Mouse (Mus musculus) cerebellum, adult 9-10 months (tissue): ENCODE results near the gene Mthfd2l.

Source experiments
- DNase-seq: peaks from one replicate; pipeline ENCODE4 v3.0.0; 2022

The Mthfd2l gene

DNA sequence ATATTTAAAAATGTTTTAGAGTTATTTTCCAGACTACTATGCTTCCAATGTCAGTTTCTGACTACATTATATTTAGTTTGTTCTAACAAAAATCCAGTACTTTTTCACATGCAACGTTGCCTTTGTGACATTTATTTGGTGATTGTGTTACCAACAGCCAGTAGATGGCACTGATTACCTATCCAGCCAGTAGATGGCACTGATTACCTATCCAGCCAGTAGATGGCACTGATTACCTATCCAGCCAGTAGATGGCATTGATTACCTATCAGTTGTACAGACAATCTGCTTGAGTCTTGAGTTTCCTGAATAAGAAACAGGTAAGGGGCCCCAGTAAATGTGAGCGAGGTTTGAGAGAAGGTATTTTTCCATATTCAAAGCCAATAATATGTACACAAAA, 20.6 kb downstream of the Mthfd2l start:
- peak; percentile 78 for DNase-seq

GRCm38 (mm10) chr5:90952731-90953481, 22.0 kb downstream of the Mthfd2l start:
- DNase-seq, result no peak

DNA sequence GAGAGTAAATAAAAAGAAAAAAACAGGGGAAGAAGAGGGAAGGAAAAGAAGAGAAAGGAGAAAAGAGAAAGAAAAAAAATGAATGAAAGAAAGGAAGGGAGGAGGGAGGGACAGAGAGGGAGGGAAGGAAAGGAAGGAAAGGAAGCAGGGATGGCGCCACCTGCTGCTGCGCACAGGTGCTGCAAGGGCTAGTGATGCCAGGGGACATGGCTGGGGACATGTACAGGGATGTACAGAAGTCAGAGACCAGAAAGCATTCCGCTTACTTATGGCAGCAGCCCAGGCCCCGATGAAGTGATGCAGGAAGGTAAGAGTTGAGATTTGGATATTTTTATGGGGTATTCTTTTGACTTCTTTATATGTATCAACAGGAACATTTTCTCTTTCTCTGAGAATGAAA, 33.4 kb downstream of the Mthfd2l start:
- DNase-seq, result no peak

- DNase-seq, result no peak
Measured at GRCm38 (mm10) chr5:90964764-90965163, 33.8 kb downstream of the Mthfd2l start.

GRCm38 (mm10) chr5:90965386-90965785, 34.5 kb downstream of the Mthfd2l start:
- no peak for DNase-seq

- peak; percentile 53 for DNase-seq
Measured at GRCm38 (mm10) chr5:90977244-90977643, 46.3 kb downstream of the Mthfd2l start.

DNA sequence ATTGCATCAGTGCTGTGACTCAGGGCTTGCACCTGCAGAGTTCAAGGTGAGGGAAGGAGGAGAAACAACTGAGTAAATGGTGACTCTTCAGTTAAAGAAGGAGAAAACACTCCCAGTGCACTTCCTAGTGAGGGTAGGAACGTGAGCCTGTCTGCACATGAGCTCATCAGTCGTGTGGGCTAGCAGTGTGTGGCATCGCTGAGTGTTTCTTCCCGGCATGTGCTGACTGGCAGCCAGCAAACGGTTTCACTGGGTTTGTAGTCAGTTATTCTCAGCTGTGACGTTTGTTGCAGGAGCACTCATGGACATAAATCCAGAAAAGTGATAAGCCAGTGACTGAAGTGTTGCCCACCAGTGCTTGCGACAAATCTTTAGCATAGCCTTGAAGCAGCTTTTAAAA, 49.4 kb downstream of the Mthfd2l start:
- no peak for DNase-seq

- DNase-seq, result no peak
Measured at GRCm38 (mm10) chr5:90987605-90988004, 56.7 kb downstream of the Mthfd2l start.

DNA sequence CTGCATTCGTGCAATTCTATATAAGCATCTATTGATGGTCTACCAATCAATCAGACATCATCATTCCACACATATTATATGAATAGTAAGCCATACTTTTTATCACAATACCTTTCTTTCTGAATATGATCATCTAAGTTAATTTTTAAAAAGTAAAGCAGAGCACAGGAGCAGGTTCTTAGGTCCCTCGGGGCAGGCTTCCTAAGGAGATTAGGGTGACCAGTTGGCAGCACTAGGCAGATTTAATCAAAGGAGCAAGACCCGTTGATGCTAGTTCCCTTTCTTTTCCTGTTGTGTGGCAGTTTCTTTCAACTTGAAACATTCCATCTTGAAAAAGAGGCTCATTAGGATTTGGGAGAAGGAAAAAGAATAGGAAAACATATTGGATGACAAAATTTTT, 57.2 kb downstream of the Mthfd2l start:
- DNase-seq, result no peak

DNA sequence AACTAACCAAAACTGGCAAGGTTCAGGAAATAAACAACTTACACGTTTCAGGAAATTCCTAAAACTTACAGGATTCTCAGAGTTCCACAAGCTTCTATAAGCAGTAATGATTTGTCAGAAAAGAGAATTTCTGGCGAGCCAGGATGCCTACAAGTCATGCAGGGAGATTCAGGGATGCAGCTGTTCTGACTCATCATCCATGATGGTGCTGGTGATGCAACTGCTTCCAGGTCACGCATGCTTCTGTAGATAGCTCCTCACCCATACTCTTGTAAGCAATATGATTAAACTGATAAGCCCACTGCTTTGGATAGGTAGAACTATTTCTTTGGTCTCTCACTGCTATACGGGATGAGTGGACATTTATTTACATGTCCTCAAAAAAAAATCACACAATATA, 57.7 kb downstream of the Mthfd2l start:
- DNase-seq, result no peak

DNA sequence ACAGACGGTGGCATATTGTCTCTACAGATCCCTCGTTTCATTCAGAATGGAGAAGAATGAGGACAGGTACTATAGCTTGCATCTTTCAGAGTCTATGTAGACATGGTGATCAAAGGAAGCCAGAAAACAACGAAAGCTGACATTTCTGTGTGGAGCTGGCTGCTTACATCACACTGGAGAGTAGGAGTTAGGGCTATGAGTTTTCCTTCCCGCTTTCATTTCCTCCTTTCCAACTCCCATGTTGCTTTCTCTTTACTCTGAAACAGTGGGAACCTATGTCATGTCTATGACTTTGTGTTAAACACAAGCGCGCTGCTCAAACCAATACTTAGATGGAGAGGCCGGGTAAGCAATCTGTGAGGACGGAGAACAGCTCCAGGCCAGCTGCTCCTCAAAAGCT, 69.0 kb downstream of the Mthfd2l start:
- DNase-seq, result no peak

DNA sequence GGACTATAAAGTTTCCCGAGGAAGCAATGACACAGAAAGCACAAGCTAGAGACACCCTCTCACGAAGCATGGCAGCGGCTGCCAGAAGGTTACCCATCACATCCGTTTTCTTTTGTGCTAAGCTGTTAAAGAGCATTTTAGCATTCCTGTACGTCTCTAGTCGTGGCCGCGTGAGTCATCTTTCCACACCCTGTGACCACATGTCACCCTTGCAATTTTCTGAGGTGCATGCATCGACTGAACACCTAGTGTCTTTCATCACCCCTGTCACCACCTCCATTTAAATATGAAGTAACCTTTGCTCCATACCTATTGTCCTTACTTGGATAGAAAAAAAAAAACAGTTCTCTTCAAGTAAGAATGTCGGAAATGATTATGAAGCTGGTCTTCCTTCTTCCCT, 84.3 kb downstream of the Mthfd2l start:
- DNase-seq, result no peak

GRCm38 (mm10) chr5:91023114-91023513, 92.2 kb downstream of the Mthfd2l start:
- no peak for DNase-seq

DNA sequence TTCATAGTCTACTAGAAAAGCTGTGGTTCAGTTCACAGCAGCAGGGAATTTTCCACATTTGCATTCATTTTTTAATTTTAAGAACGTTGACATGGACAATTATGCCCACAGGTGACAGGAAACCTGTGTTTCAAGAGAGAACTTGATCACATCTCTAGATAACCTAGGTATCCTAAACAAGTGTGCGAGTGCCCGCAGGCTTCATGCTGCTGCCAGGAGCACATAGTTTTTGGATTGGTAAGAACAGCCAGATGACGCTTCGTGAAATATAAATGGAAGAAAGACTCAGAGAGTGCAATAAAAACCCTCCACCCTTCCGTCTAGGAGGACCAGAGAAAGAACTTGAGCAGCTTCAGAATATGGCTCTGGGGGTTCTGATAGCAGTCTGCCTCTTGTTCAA, 96.2 kb downstream of the Mthfd2l start, which contains the start of gene Epgn:
Epgn (plus strand) TSS at position 301 of the 400 bp plus-strand sequence.
- DNase-seq, result no peak

- DNase-seq, result no peak
Measured at GRCm38 (mm10) chr5:91027840-91028239, 96.9 kb downstream of the Mthfd2l start.

GRCm38 (mm10) chr5:91030629-91031028, 99.7 kb downstream of the Mthfd2l start:
- DNase-seq, result no peak

DNA sequence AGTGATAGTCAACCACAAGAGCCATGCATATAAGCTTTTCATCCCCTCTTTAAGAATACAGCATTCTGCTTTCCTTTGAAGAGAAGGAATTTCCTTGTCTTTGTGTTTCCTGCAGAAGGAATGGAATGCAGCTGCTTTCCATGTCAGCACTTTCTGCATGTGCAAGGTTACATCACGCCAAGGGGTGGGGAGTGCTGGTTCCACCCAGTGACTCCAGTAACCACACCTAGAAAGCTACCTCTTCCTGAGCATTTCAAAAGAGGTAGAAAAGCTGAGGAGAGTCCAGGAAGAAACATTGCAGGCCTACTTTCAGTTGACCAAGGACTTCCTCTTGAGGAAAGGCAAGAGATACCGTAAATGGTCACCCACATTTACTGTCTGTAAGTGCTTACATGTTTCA, 104.4 kb downstream of the Mthfd2l start:
- DNase-seq, result no peak

GRCm38 (mm10) chr5:91036628-91037027, 105.7 kb downstream of the Mthfd2l start:
- DNase-seq, result no peak

GRCm38 (mm10) chr5:91037756-91038155, 106.8 kb downstream of the Mthfd2l start:
- DNase-seq, result no peak

DNA sequence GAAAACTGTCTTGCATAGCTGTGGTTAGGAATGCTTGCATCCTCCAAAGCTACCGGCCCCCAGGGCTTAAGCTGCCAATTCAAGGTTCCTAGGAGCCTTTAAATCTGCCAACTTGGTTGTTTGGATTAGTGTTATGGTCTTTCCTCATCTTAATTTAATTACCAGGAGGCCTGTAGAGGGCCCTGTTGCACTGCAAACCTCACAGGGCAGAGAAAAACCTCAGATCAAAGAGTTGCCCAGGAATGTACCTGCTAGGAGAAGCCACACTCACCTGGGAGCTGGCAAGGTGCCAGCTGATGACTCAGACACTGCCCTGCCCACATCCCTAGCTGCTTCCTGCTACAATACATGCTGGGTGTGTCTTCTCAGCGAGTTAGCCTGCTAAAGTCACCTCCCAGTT, 107.6 kb downstream of the Mthfd2l start:
- peak; percentile 2 for DNase-seq

DNA sequence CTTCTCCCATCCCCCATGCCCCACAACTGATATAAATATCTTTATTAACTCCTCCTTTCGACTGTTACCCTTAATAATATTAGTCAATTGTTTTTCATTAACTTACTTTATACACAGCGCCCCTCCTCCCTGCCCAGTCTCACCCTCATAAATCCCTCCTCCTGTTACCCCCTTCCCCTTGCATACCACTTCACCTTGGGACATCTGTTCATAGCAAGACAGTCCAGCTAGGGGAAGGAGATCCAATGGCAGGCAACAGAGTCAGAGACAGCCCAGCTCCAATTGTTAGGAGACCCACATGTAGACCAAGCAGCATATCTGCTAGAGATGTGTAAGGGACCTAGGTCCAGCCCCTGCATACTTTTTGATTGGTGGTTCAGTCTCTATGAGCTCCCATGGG, 108.0 kb downstream of the Mthfd2l start:
- DNase-seq, result no peak

GRCm38 (mm10) chr5:91047987-91048386, 117.1 kb downstream of the Mthfd2l start:
- DNase-seq, result no peak

- no peak for DNase-seq
Measured at GRCm38 (mm10) chr5:91048397-91048796, 117.5 kb downstream of the Mthfd2l start.
